36 mouse cellular contexts compared by ENCODE assay signal in genomic region chr1:171940626-171941025, GRCm38 (mm10). TPM values are rescaled to one million over a fixed set of nuclear protein-coding genes. Genes with fewer than 3 reads are reported as not detected.
"Had no signal": no experiment of that assay in that cellular context is flagged by ENCODE, and none has a peak within 500 bp of the region (broad histone marks: within the 10 kb centered on the region; RNA-seq: fewer than 3 reads in every experiment).

No protein-coding gene starts in this region.

- H3K27ac ChIP-seq: left cerebral cortex, adult 2 months; limb, embryonic 10.5 days; limb, embryonic 12.5 days; limb, embryonic 13.5 days; limb, embryonic 15.5 days; liver, embryonic 12.5 days; liver, embryonic 13.5 days; liver, embryonic 14.5 days; liver, embryonic 15.5 days; lung, embryonic 15.5 days; macrophage; midbrain, embryonic 10.5 days; midbrain, embryonic 12.5 days; midbrain, embryonic 13.5 days; midbrain, embryonic 15.5 days; neural tube, embryonic 12.5 days had no signal

- H3K4me2 ChIP-seq: limb, embryonic 12.5 days; limb, embryonic 13.5 days; limb, embryonic 15.5 days; liver, embryonic 11.5 days; liver, embryonic 12.5 days; liver, embryonic 13.5 days; liver, embryonic 15.5 days; lung, embryonic 14.5 days; lung, embryonic 15.5 days; midbrain, embryonic 12.5 days; midbrain, embryonic 13.5 days; midbrain, embryonic 15.5 days; neural tube, embryonic 12.5 days had no signal

- H3K27me3 ChIP-seq: limb, embryonic 12.5 days; limb, embryonic 13.5 days; limb, embryonic 15.5 days; liver, embryonic 12.5 days; liver, embryonic 13.5 days; liver, embryonic 15.5 days; lung, embryonic 15.5 days; megakaryocyte, embryonic 14.5 days; midbrain, embryonic 12.5 days; midbrain, embryonic 13.5 days; midbrain, embryonic 15.5 days; neural tube, embryonic 12.5 days had no signal

- ATAC-seq: liver, embryonic 12.5 days; liver, postnatal 0 days; lung, postnatal 0 days; midbrain, embryonic 13.5 days; midbrain, embryonic 15.5 days had no signal

- H3K4me3 ChIP-seq: left cerebral cortex, adult 2 months; limb, embryonic 10.5 days; limb, embryonic 12.5 days; limb, embryonic 13.5 days; limb, embryonic 15.5 days; liver, embryonic 12.5 days; liver, embryonic 13.5 days; liver, embryonic 15.5 days; lung, embryonic 15.5 days; megakaryocyte, embryonic 14.5 days; midbrain, embryonic 10.5 days; midbrain, embryonic 12.5 days; midbrain, embryonic 13.5 days; midbrain, embryonic 15.5 days; myocyte; neural tube, embryonic 12.5 days had no signal

- H3K4me1 ChIP-seq: limb, embryonic 10.5 days; limb, embryonic 12.5 days; limb, embryonic 13.5 days; limb, embryonic 15.5 days; liver, embryonic 12.5 days; liver, embryonic 13.5 days; liver, embryonic 15.5 days; lung, embryonic 15.5 days; megakaryocyte, embryonic 14.5 days; midbrain, embryonic 12.5 days; midbrain, embryonic 13.5 days; midbrain, embryonic 15.5 days; neural tube, embryonic 12.5 days had no signal

- H3K9ac ChIP-seq: limb, embryonic 12.5 days; limb, embryonic 13.5 days; limb, embryonic 15.5 days; liver, embryonic 12.5 days; liver, embryonic 13.5 days; liver, embryonic 14.5 days; liver, embryonic 15.5 days; liver, postnatal 0 days; lung, embryonic 14.5 days; lung, embryonic 15.5 days; midbrain, embryonic 12.5 days; midbrain, embryonic 13.5 days; midbrain, embryonic 15.5 days; neural tube, embryonic 12.5 days had no signal

- DNase-seq: left cerebral cortex, postnatal 4 days; liver; liver, embryonic 13.5 days; liver, postnatal 0 days; lung, adult 18-20 months; lung, adult 2 months; lung, embryonic 14.5 days; lung, postnatal 10 days; lung, postnatal 14 days; lung, postnatal 36 days; lung, postnatal 4 days; midbrain, embryonic 14.5 days had no signal

- H3K36me3 ChIP-seq: limb, embryonic 10.5 days; limb, embryonic 12.5 days; limb, embryonic 13.5 days; limb, embryonic 15.5 days; liver, embryonic 12.5 days; liver, embryonic 13.5 days; liver, embryonic 15.5 days; lung, embryonic 15.5 days; midbrain, embryonic 10.5 days; midbrain, embryonic 12.5 days; midbrain, embryonic 13.5 days; midbrain, embryonic 15.5 days; neural tube, embryonic 12.5 days had no signal

- H3K9me3 ChIP-seq: limb, embryonic 10.5 days; limb, embryonic 12.5 days; limb, embryonic 13.5 days; limb, embryonic 15.5 days; liver, embryonic 12.5 days; liver, embryonic 13.5 days; liver, embryonic 15.5 days; lung, embryonic 15.5 days; midbrain, embryonic 10.5 days; midbrain, embryonic 12.5 days; midbrain, embryonic 13.5 days; midbrain, embryonic 15.5 days; neural tube, embryonic 12.5 days had no signal

RNA-seq across cellular contexts. Expression of gene Slamf6, which starts 23.3 kb away (rescaled TPM):
- polyA plus RNA-seq: limb, embryonic 10.5 days; limb, embryonic 11.5 days; limb, embryonic 12.5 days; limb, embryonic 15.5 days; liver, embryonic 11.5 days; midbrain, embryonic 10.5 days; midbrain, embryonic 12.5 days; midbrain, embryonic 13.5 days; midbrain, embryonic 14.5 days; midbrain, embryonic 15.5 days; myocyte; neural tube, embryonic 12.5 days had no signal

RNA-seq across cellular contexts. Expression of gene Gm10521, which starts 45.2 kb away (rescaled TPM):
- polyA plus RNA-seq: limb, embryonic 10.5 days; limb, embryonic 11.5 days; limb, embryonic 12.5 days; limb, embryonic 13.5 days; limb, embryonic 15.5 days; liver, embryonic 12.5 days; liver, embryonic 13.5 days; liver, embryonic 15.5 days; liver, embryonic 16.5 days; lung, embryonic 14.5 days; lung, embryonic 15.5 days; lung, embryonic 16.5 days; lung, postnatal 0 days; midbrain, embryonic 10.5 days; midbrain, embryonic 13.5 days; midbrain, embryonic 14.5 days; midbrain, embryonic 15.5 days; midbrain, postnatal 0 days; myocyte; neural tube, embryonic 11.5 days; neural tube, embryonic 12.5 days had no signal
